Mouse (Mus musculus): ENCODE data around the gene Slc38a6. TPM values are rescaled to one million over a fixed set of nuclear protein-coding genes. Genes with fewer than 3 reads are reported as not detected.

The Slc38a6 gene
- 18.8 and 24.6 TPM in 2 replicates for polyA plus RNA-seq (2011; ENCODE audit: insufficient read depth, insufficient read length, low read depth, missing spikeins)

GRCm38 (mm10) chr12:73286287-73287092, at the start of gene Slc38a6, which contains the start of gene Trmt5:
TSS of gene Slc38a6 (plus strand) at chr12:73286779.
TSS of gene Trmt5 (minus strand) at chr12:73286710.
- peaks cover 20% of the 10 kb centered on the region for H3K36me3 ChIP-seq (ENCODE audit: control insufficient read depth, insufficient read depth, low read length, poor library complexity, severe bottlenecking)
- no peaks in the 10 kb centered on the region for H3K4me1 ChIP-seq (ENCODE audit: control insufficient read depth, insufficient read depth, low read length)
- TF ChIP-seq POLR2A (IDR thresholded peaks at IDR 0.05; ENCODE audit: insufficient read depth, low read length) (peak; percentile 15), EP300 (IDR thresholded peaks at IDR 0.05; ENCODE audit: insufficient read depth, low read depth, low read length) (0 out of 2 replicates have a peak, but pooled peaks have one; percentile 60), CTCF (IDR thresholded peaks at IDR 0.05; ENCODE audit: low read depth, low read length) (no peak)
- H3K27me3 ChIP-seq (ENCODE audit: control insufficient read depth, insufficient read depth, low read length, poor library complexity, severe bottlenecking): no peaks in the 10 kb centered on the region
- no peaks in the 10 kb centered on the region for H3K9me3 ChIP-seq (replicated peaks; ENCODE audit: control insufficient read depth, insufficient read depth, low read length, poor library complexity, severe bottlenecking)
- peak within 1 kb of the TSS; percentile 41 for H3K9ac ChIP-seq (ENCODE audit: low read depth, poor library complexity, severe bottlenecking)
- H3K27ac ChIP-seq (ENCODE audit: insufficient read depth, low read length): no peak within 1 kb of the TSS
- H3K4me3 ChIP-seq (ENCODE audit: low read depth, low read length): peak within 1 kb of the TSS; percentile 87

- Histone ChIP-seq H3K27ac (ENCODE audit: insufficient read depth, low read length) (no peak overlapping the region), H3K27me3 (ENCODE audit: control insufficient read depth, insufficient read depth, low read length, poor library complexity, severe bottlenecking) (no peaks in the 10 kb centered on the region), H3K9me3 (replicated peaks; ENCODE audit: control insufficient read depth, insufficient read depth, low read length, poor library complexity, severe bottlenecking) (no peaks in the 10 kb centered on the region), H3K4me1 (ENCODE audit: control insufficient read depth, insufficient read depth, low read length) (no peaks in the 10 kb centered on the region), H3K4me3 (ENCODE audit: low read depth, low read length) (no peak overlapping the region), H3K36me3 (ENCODE audit: control insufficient read depth, insufficient read depth, low read length, poor library complexity, severe bottlenecking) (no peaks in the 10 kb centered on the region), H3K9ac (ENCODE audit: low read depth, poor library complexity, severe bottlenecking) (no peak overlapping the region)
- TF ChIP-seq EP300 (IDR thresholded peaks at IDR 0.05; ENCODE audit: insufficient read depth, low read depth, low read length) (no peak), POLR2A (IDR thresholded peaks at IDR 0.05; ENCODE audit: insufficient read depth, low read length) (no peak), CTCF (IDR thresholded peaks at IDR 0.05; ENCODE audit: low read depth, low read length) (no peak)
Measured at GRCm38 (mm10) chr12:73241960-73242359, 44.6 kb upstream of the Slc38a6 start.

GRCm38 (mm10) chr12:73245687-73246086, 40.9 kb upstream of the Slc38a6 start:
- Histone ChIP-seq H3K4me1 (ENCODE audit: control insufficient read depth, insufficient read depth, low read length) (no peaks in the 10 kb centered on the region), H3K27me3 (ENCODE audit: control insufficient read depth, insufficient read depth, low read length, poor library complexity, severe bottlenecking) (no peaks in the 10 kb centered on the region), H3K4me3 (ENCODE audit: low read depth, low read length) (no peak overlapping the region), H3K9me3 (replicated peaks; ENCODE audit: control insufficient read depth, insufficient read depth, low read length, poor library complexity, severe bottlenecking) (no peaks in the 10 kb centered on the region), H3K27ac (ENCODE audit: insufficient read depth, low read length) (no peak overlapping the region), H3K9ac (ENCODE audit: low read depth, poor library complexity, severe bottlenecking) (no peak overlapping the region), H3K36me3 (ENCODE audit: control insufficient read depth, insufficient read depth, low read length, poor library complexity, severe bottlenecking) (no peaks in the 10 kb centered on the region)
- TF ChIP-seq POLR2A (IDR thresholded peaks at IDR 0.05; ENCODE audit: insufficient read depth, low read length) (no peak), EP300 (IDR thresholded peaks at IDR 0.05; ENCODE audit: insufficient read depth, low read depth, low read length) (no peak), CTCF (IDR thresholded peaks at IDR 0.05; ENCODE audit: low read depth, low read length) (no peak)

GRCm38 (mm10) chr12:73255006-73255405, 31.6 kb upstream of the Slc38a6 start:
- Histone ChIP-seq H3K9ac (ENCODE audit: low read depth, poor library complexity, severe bottlenecking) (no peak overlapping the region), H3K4me1 (ENCODE audit: control insufficient read depth, insufficient read depth, low read length) (no peaks in the 10 kb centered on the region), H3K9me3 (replicated peaks; ENCODE audit: control insufficient read depth, insufficient read depth, low read length, poor library complexity, severe bottlenecking) (no peaks in the 10 kb centered on the region), H3K4me3 (ENCODE audit: low read depth, low read length) (no peak overlapping the region), H3K36me3 (ENCODE audit: control insufficient read depth, insufficient read depth, low read length, poor library complexity, severe bottlenecking) (no peaks in the 10 kb centered on the region), H3K27ac (ENCODE audit: insufficient read depth, low read length) (no peak overlapping the region), H3K27me3 (ENCODE audit: control insufficient read depth, insufficient read depth, low read length, poor library complexity, severe bottlenecking) (no peaks in the 10 kb centered on the region)
- TF ChIP-seq CTCF (IDR thresholded peaks at IDR 0.05; ENCODE audit: low read depth, low read length): no peak
- no peak for TF ChIP-seq POLR2A (IDR thresholded peaks at IDR 0.05; ENCODE audit: insufficient read depth, low read length)
- no peak for TF ChIP-seq EP300 (IDR thresholded peaks at IDR 0.05; ENCODE audit: insufficient read depth, low read depth, low read length)

- no peaks in the 10 kb centered on the region for H3K36me3 ChIP-seq (ENCODE audit: control insufficient read depth, insufficient read depth, low read length, poor library complexity, severe bottlenecking)
- no peaks in the 10 kb centered on the region for H3K27me3 ChIP-seq (ENCODE audit: control insufficient read depth, insufficient read depth, low read length, poor library complexity, severe bottlenecking)
- no peaks in the 10 kb centered on the region for H3K4me1 ChIP-seq (ENCODE audit: control insufficient read depth, insufficient read depth, low read length)
- no peak overlapping the region for H3K9ac ChIP-seq (ENCODE audit: low read depth, poor library complexity, severe bottlenecking)
- no peak for TF ChIP-seq EP300 (IDR thresholded peaks at IDR 0.05; ENCODE audit: insufficient read depth, low read depth, low read length)
- no peaks in the 10 kb centered on the region; the same call in 1 of the 2 replicates for H3K9me3 ChIP-seq (replicated peaks; ENCODE audit: control insufficient read depth, insufficient read depth, low read length, poor library complexity, severe bottlenecking)
- no peak overlapping the region for H3K27ac ChIP-seq (ENCODE audit: insufficient read depth, low read length)
- H3K4me3 ChIP-seq (ENCODE audit: low read depth, low read length): no peak overlapping the region
Measured at GRCm38 (mm10) chr12:73259269-73259668, 27.3 kb upstream of the Slc38a6 start.

GRCm38 (mm10) chr12:73260339-73260738, 26.2 kb upstream of the Slc38a6 start:
- Histone ChIP-seq H3K4me1 (ENCODE audit: control insufficient read depth, insufficient read depth, low read length) (no peaks in the 10 kb centered on the region), H3K27ac (ENCODE audit: insufficient read depth, low read length) (no peak overlapping the region), H3K36me3 (ENCODE audit: control insufficient read depth, insufficient read depth, low read length, poor library complexity, severe bottlenecking) (no peaks in the 10 kb centered on the region), H3K9me3 (replicated peaks; ENCODE audit: control insufficient read depth, insufficient read depth, low read length, poor library complexity, severe bottlenecking) (no peaks in the 10 kb centered on the region; the same call in 1 of the 2 replicates), H3K27me3 (ENCODE audit: control insufficient read depth, insufficient read depth, low read length, poor library complexity, severe bottlenecking) (no peaks in the 10 kb centered on the region), H3K9ac (ENCODE audit: low read depth, poor library complexity, severe bottlenecking) (no peak overlapping the region), H3K4me3 (ENCODE audit: low read depth, low read length) (no peak overlapping the region)
- TF ChIP-seq POLR2A (IDR thresholded peaks at IDR 0.05; ENCODE audit: insufficient read depth, low read length) (no peak), CTCF (IDR thresholded peaks at IDR 0.05; ENCODE audit: low read depth, low read length) (no peak), EP300 (IDR thresholded peaks at IDR 0.05; ENCODE audit: insufficient read depth, low read depth, low read length) (no peak)
